Mouse (Mus musculus) E14TG2a.4 (cell line): Measurements from ENCODE around the gene Lemd1.

Experiments used
- CTCF ChIP-seq: conservative IDR thresholded peaks from 2 replicates; pipeline ENCODE4 v1.5.1; 2014; ENCODE audit warnings: low read length
- NANOG ChIP-seq: IDR thresholded peaks from 2 replicates; pipeline ENCODE4 v1.6.1; 2014; ENCODE audit warnings: borderline replicate concordance, low read length, mixed read lengths
- POU5F1 ChIP-seq: IDR thresholded peaks from 2 replicates; pipeline ENCODE4 v1.6.1; 2014; ENCODE audit warnings: low read length, borderline replicate concordance

DNA sequence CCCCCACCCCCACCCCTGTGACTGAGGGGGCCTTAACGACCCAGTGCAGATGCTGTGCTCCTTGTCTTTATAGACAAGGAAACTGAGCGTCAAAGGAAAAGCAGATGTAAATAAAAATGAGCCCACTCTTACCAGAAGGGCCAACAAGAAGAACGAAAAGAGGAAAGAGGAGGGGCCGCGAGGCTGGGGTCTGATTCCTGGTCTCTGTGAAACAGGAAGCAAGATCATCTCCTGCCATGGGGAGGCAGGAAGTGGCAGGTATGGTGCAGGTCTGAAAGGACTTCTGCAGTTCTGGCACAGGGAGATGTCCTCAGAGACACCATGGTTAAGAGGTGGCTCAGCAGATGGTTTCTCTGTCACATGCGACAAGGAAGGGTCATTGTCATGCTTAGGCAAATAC, 20.5 kb upstream of the Lemd1 start:
- TF ChIP-seq CTCF (no peak), POU5F1 (no peak), NANOG (no peak)
